Mouse (Mus musculus) intestine, postnatal 0 days (tissue): ENCODE data around the gene Babam2. TPM values are rescaled to one million over a fixed set of nuclear protein-coding genes. Genes with fewer than 3 reads are reported as not detected.
"Not testable (repeated sequence)": the region's sequence is repeated elsewhere in the genome, so short reads cannot be mapped to it uniquely, and the experiment has no call there.

ENCODE experiments used
- ATAC-seq: fragments of 200-750 bp; cut with Nextera tagmentation; 2 replicates; pipeline ENCODE4 v1.8.0; 2017; ENCODE audit warnings: mild to moderate bottlenecking, moderate TSS enrichment, moderate library complexity
- H3K27ac ChIP-seq: fragments of 300-500 bp; sonication (generic); 2 replicates; pipeline ENCODE4 v1.5.1; 2014; ENCODE audit warnings: mild to moderate bottlenecking, low read depth, low read length, moderate library complexity
- H3K27me3 ChIP-seq: fragments of 300-500 bp; sonication (generic); replicated peaks from 2 replicates; pipeline ENCODE4 v1.6.1; 2014; ENCODE audit warnings: low read length, mixed read lengths; ENCODE audit not compliant: control insufficient read depth, insufficient read depth
- H3K36me3 ChIP-seq: fragments of 300-500 bp; sonication (generic); 2 replicates; pipeline ENCODE4 v1.6.1; 2014; ENCODE audit warnings: mild to moderate bottlenecking, moderate library complexity; ENCODE audit not compliant: control insufficient read depth, insufficient read depth
- H3K4me1 ChIP-seq: fragments of 300-500 bp; sonication (generic); replicated peaks from 2 replicates; pipeline ENCODE4 v1.6.1; 2014; ENCODE audit warnings: antibody characterized with exemption, low read length, mixed read lengths; ENCODE audit not compliant: control insufficient read depth, insufficient read depth
- H3K4me2 ChIP-seq: fragments of 300-500 bp; sonication (generic); replicated peaks from 2 replicates; pipeline ENCODE4 v1.6.1; 2014; ENCODE audit warnings: low read depth, mild to moderate bottlenecking, moderate library complexity
- H3K4me3 ChIP-seq: fragments of 300-500 bp; sonication (generic); 2 replicates; pipeline ENCODE4 v1.5.1; 2014; ENCODE audit warnings: low read depth, low read length
- H3K9ac ChIP-seq: fragments of 300-500 bp; sonication (generic); 2 replicates; pipeline ENCODE4 v1.6.1; 2014; ENCODE audit warnings: mild to moderate bottlenecking, low read depth, low read length
- H3K9me3 ChIP-seq: fragments of 300-500 bp; sonication (generic); 2 replicates; pipeline ENCODE4 v1.6.1; 2016; ENCODE audit warnings: mixed run types; ENCODE audit not compliant: control insufficient read depth
- CTCF ChIP-seq: sonication (generic); IDR thresholded peaks from 2 replicates; pipeline ENCODE4 v1.5.1; 2016; ENCODE audit warnings: low read depth, mild to moderate bottlenecking, control low read depth, antibody characterized with exemption, moderate library complexity
- WGBS: fragments of 180-500 bp; shearing (Covaris S2); extraction: QIAGEN DNeasy Blood & Tissue Kit; methylation state at CpG from one replicate; pipeline ENCODE4 v1.1.7; 2014; 5-methylcytosine and 5-hydroxymethylcytosine counted together
- polyA plus RNA-seq: library from polyadenylated mRNA; unstranded; fragments of >200 nt; fragmentation: Nextera tagmentation; extraction: Ambion mirVana; gene quantifications from 2 replicates; pipeline ENCODE4 v1.2.1, GENCODE M21; 2015

Babam2 gene
- polyA plus RNA-seq, 1 experiment from 2014 or later, result 53.8 TPM

- ATAC-seq, result no peak
- no peak for TF ChIP-seq CTCF
- 86% methylated on average over 1 of the region's 1 CpGs for WGBS
- Histone ChIP-seq H3K27ac (no peak overlapping the region), H3K4me3 (no peak overlapping the region), H3K27me3 (no peaks in the 10 kb centered on the region), H3K36me3 (no peaks in the 10 kb centered on the region), H3K4me2 (no peak overlapping the region), H3K4me1 (no peaks in the 10 kb centered on the region), H3K9me3 (no peaks in the 10 kb centered on the region), H3K9ac (no peak overlapping the region)
Measured at GRCm38 (mm10) chr5:31840406-31840805, 142.9 kb downstream of the Babam2 start.

GRCm38 (mm10) chr5:31844856-31845255 is 147.4 kb downstream of the Babam2 start:
- H3K27ac ChIP-seq, result peak overlapping the region; percentile 50; the same call in 1 of the 2 replicates
- no peak overlapping the region for H3K9ac ChIP-seq
- no peak for TF ChIP-seq CTCF
- H3K4me3 ChIP-seq, result no peak overlapping the region
- H3K36me3 ChIP-seq, result no peaks in the 10 kb centered on the region
- H3K9me3 ChIP-seq, result no peaks in the 10 kb centered on the region
- 58% methylated on average over 3 of the region's 3 CpGs for WGBS
- ATAC-seq, result peak; percentile 67
- no peak overlapping the region for H3K4me2 ChIP-seq
- H3K27me3 ChIP-seq, result no peaks in the 10 kb centered on the region
- H3K4me1 ChIP-seq, result no peaks in the 10 kb centered on the region

GRCm38 (mm10) chr5:31846971-31847370 is 149.5 kb downstream of the Babam2 start:
- TF ChIP-seq CTCF, result no peak
- ATAC-seq, result peak; percentile 49; the same call in 1 of the 2 replicates
- no peak overlapping the region for H3K9ac ChIP-seq

GRCm38 (mm10) chr5:31848995-31849394 is 151.5 kb downstream of the Babam2 start:
- Histone ChIP-seq H3K36me3 (no peaks in the 10 kb centered on the region), H3K4me3 (no peak overlapping the region), H3K27ac (no peak overlapping the region), H3K9me3 (no peaks in the 10 kb centered on the region), H3K9ac (no peak overlapping the region), H3K27me3 (no peaks in the 10 kb centered on the region), H3K4me2 (no peak overlapping the region), H3K4me1 (no peaks in the 10 kb centered on the region)
- no peak for TF ChIP-seq CTCF
- no peak for ATAC-seq

More at GRCm38 (mm10) chr5:31846971-31847370, 149.5 kb downstream of the Babam2 start:
- Histone ChIP-seq H3K27me3 (no peaks in the 10 kb centered on the region), H3K4me2 (no peak overlapping the region), H3K4me1 (no peaks in the 10 kb centered on the region), H3K36me3 (no peaks in the 10 kb centered on the region), H3K4me3 (no peak overlapping the region), H3K9me3 (no peaks in the 10 kb centered on the region), H3K27ac (no peak overlapping the region)

GRCm38 (mm10) chr5:31852786-31853185 is 155.3 kb downstream of the Babam2 start:
- no peak overlapping the region for H3K9ac ChIP-seq
- no peak overlapping the region for H3K4me2 ChIP-seq
- no peaks in the 10 kb centered on the region for H3K36me3 ChIP-seq
- ATAC-seq, result peak; percentile 71
- no peaks in the 10 kb centered on the region for H3K9me3 ChIP-seq
- WGBS, result 51% methylated on average over 1 of the region's 1 CpGs
- H3K4me1 ChIP-seq, result no peaks in the 10 kb centered on the region
- no peaks in the 10 kb centered on the region for H3K27me3 ChIP-seq
- no peak for TF ChIP-seq CTCF
- H3K27ac ChIP-seq, result no peak overlapping the region
- H3K4me3 ChIP-seq, result no peak overlapping the region

GRCm38 (mm10) chr5:31853831-31854230 is 156.3 kb downstream of the Babam2 start:
- no peak overlapping the region for H3K4me2 ChIP-seq
- ATAC-seq, result no peak
- H3K4me3 ChIP-seq, result no peak overlapping the region
- 79% methylated on average over 1 of the region's 1 CpGs for WGBS
- H3K9ac ChIP-seq, result no peak overlapping the region
- H3K4me1 ChIP-seq, result no peaks in the 10 kb centered on the region
- no peaks in the 10 kb centered on the region for H3K36me3 ChIP-seq
- no peaks in the 10 kb centered on the region for H3K27me3 ChIP-seq
- H3K27ac ChIP-seq, result no peak overlapping the region
- no peaks in the 10 kb centered on the region for H3K9me3 ChIP-seq
- no peak for TF ChIP-seq CTCF

- H3K4me3 ChIP-seq, H3K27me3 ChIP-seq, H3K27ac ChIP-seq, H3K36me3 ChIP-seq, ATAC-seq, H3K4me2 ChIP-seq, H3K9ac ChIP-seq, H3K4me1 ChIP-seq, H3K9me3 ChIP-seq: not testable (repeated sequence)
- 75% methylated on average over 10 of the region's 10 CpGs for WGBS
Measured at GRCm38 (mm10) chr5:31858877-31859276, 161.4 kb downstream of the Babam2 start.
